Mouse (Mus musculus) testis, postnatal 10 days (tissue): Measurements from ENCODE around the gene Cdyl.
"Not testable (repeated sequence)": the region's sequence is repeated elsewhere in the genome, so short reads cannot be mapped to it uniquely, and the experiment has no call there.

Source experiments
- DNase-seq: peaks from one replicate; pipeline ENCODE4 v3.0.0; 2021; ENCODE audit warnings: low spot score

Cdyl gene

GRCm38 (mm10) chr13:35836501-35836900, 176.9 kb downstream of the Cdyl start:
- not testable (repeated sequence) for DNase-seq

GRCm38 (mm10) chr13:35840102-35840501, 180.5 kb downstream of the Cdyl start:
- no peak for DNase-seq

GRCm38 (mm10) chr13:35843383-35843782, 183.8 kb downstream of the Cdyl start:
- DNase-seq: no peak

GRCm38 (mm10) chr13:35845306-35845705, 185.7 kb downstream of the Cdyl start:
- no peak for DNase-seq

GRCm38 (mm10) chr13:35848694-35849093, 189.1 kb downstream of the Cdyl start:
- no peak for DNase-seq

GRCm38 (mm10) chr13:35851581-35851980, 191.9 kb downstream of the Cdyl start:
- no peak for DNase-seq

GRCm38 (mm10) chr13:35852851-35853575, 193.4 kb downstream of the Cdyl start:
- no peak for DNase-seq

GRCm38 (mm10) chr13:35857486-35857885, 197.9 kb downstream of the Cdyl start:
- DNase-seq: no peak

GRCm38 (mm10) chr13:35860916-35861315, 201.3 kb downstream of the Cdyl start:
- no peak for DNase-seq

GRCm38 (mm10) chr13:35870659-35871058, 211.0 kb downstream of the Cdyl start:
- no peak for DNase-seq

GRCm38 (mm10) chr13:35871107-35871506, 211.5 kb downstream of the Cdyl start:
- no peak for DNase-seq

- DNase-seq: no peak
Measured at GRCm38 (mm10) chr13:35875396-35875795, 215.8 kb downstream of the Cdyl start.

- no peak for DNase-seq
Measured at GRCm38 (mm10) chr13:35878282-35878681, 218.6 kb downstream of the Cdyl start.

GRCm38 (mm10) chr13:35879068-35879467, 219.4 kb downstream of the Cdyl start:
- peak; percentile 56 for DNase-seq

- no peak for DNase-seq
Measured at GRCm38 (mm10) chr13:35879519-35879918, 219.9 kb downstream of the Cdyl start.

GRCm38 (mm10) chr13:35880555-35881046, 221.0 kb downstream of the Cdyl start:
- no peak for DNase-seq

- peak; percentile 87 for DNase-seq
Measured at GRCm38 (mm10) chr13:35886121-35886725, 226.6 kb downstream of the Cdyl start.

- no peak for DNase-seq
Measured at GRCm38 (mm10) chr13:35892866-35893265, 233.2 kb downstream of the Cdyl start.

- DNase-seq: no peak
Measured at GRCm38 (mm10) chr13:35905378-35905777, 245.7 kb downstream of the Cdyl start.

- peak; percentile 89 for DNase-seq
Measured at GRCm38 (mm10) chr13:35905879-35906481, 246.3 kb downstream of the Cdyl start, which contains the start of gene Rpp40. Gene Rpp40, minus strand, starts transcription at chr13:35906359.

GRCm38 (mm10) chr13:35911476-35911875, 251.8 kb downstream of the Cdyl start:
- DNase-seq: no peak
